Mouse (Mus musculus) midbrain, embryonic 16.5 days (tissue): ENCODE data around the gene B3gat3. TPM values are rescaled to one million over a fixed set of nuclear protein-coding genes. Genes with fewer than 3 reads are reported as not detected.
"Not testable (repeated sequence)": the region's sequence is repeated elsewhere in the genome, so short reads cannot be mapped to it uniquely, and the experiment has no call there.

Experiments used
- ATAC-seq: fragments of 200-750 bp; cut with Nextera tagmentation; 2 replicates; pipeline ENCODE4 v1.8.0; 2017; ENCODE audit warnings: moderate TSS enrichment
- H3K27ac ChIP-seq: fragments of 300-500 bp; sonication (generic); 2 replicates; pipeline ENCODE4 v1.5.1; 2014; ENCODE audit warnings: mild to moderate bottlenecking, low read length, mixed read lengths
- H3K27me3 ChIP-seq: fragments of 300-500 bp; sonication (generic); 2 replicates; pipeline ENCODE4 v1.6.1; 2014; ENCODE audit warnings: low read depth, low read length, mixed read lengths; ENCODE audit not compliant: control insufficient read depth, insufficient read depth
- H3K36me3 ChIP-seq: fragments of 300-500 bp; sonication (generic); 2 replicates; pipeline ENCODE4 v1.6.1; 2014; ENCODE audit warnings: mild to moderate bottlenecking, low read length, moderate library complexity, mixed read lengths; ENCODE audit not compliant: control insufficient read depth, insufficient read depth
- H3K4me1 ChIP-seq: fragments of 300-500 bp; sonication (generic); 2 replicates; pipeline ENCODE4 v1.6.1; 2014; ENCODE audit warnings: mild to moderate bottlenecking, low read length, mixed read lengths; ENCODE audit not compliant: control insufficient read depth, insufficient read depth
- H3K4me2 ChIP-seq: fragments of 300-500 bp; sonication (generic); 2 replicates; pipeline ENCODE4 v1.6.1; 2014; ENCODE audit warnings: mild to moderate bottlenecking, low read length, mixed read lengths
- H3K4me3 ChIP-seq: fragments of 300-500 bp; sonication (generic); 2 replicates; pipeline ENCODE4 v1.5.1; 2014; ENCODE audit warnings: low read depth, mild to moderate bottlenecking, low read length, moderate library complexity, mixed read lengths
- H3K9ac ChIP-seq: fragments of 300-500 bp; sonication (generic); 2 replicates; pipeline ENCODE4 v1.6.1; 2014; ENCODE audit warnings: low read depth, low read length, mixed read lengths
- H3K9me3 ChIP-seq: fragments of 300-500 bp; sonication (generic); replicated peaks from 2 replicates; pipeline ENCODE4 v1.6.1; 2014; ENCODE audit warnings: mild to moderate bottlenecking, low read length, mixed read lengths; ENCODE audit not compliant: control insufficient read depth, poor library complexity, severe bottlenecking
- WGBS: fragments of 180-500 bp; shearing (Covaris S2); extraction: QIAGEN DNeasy Blood & Tissue Kit; methylation state at CpG from one replicate; pipeline ENCODE4 v1.1.7; 2014; 5-methylcytosine and 5-hydroxymethylcytosine counted together
- polyA plus RNA-seq: library from polyadenylated mRNA; unstranded; fragments of >200 nt; fragmentation: Nextera tagmentation; extraction: Ambion mirVana; gene quantifications from 2 replicates; pipeline ENCODE4 v1.2.1, GENCODE M21; 2015

B3gat3 gene
- polyA plus RNA-seq, 1 experiment from 2014 or later = 95.7 TPM

DNA sequence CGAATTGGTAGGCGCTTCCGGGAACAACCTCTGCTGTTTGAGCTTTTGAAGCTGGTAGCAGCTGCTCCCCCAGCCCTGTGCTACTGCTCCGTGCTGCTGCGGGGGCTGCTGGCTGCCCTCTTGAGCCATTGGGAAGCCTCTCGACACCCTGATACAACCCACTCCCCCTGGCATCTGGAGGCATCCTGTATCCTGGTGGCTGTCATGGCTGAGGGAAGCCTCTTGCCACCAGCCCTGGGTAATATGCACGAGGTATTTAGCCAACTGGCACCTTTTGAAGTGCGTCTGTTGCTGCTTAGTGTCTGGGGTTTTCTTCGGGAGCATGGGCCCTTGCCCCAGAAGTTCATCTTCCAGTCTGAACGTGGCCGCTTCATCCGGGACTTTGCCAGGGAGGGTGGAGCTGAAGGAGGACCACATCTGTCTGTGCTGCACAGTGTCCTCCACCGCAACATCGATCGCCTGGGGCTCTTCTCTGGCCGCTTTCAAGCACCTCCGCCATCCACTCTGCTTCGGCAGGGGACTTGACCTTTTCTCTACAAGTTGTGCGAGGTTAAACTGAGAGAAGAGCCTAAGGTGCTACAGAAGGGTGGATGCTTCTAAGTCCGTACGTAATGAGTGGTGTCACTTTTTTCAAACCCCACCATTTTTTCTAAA, 22.8 kb upstream of the B3gat3 start:
- peak overlapping the region; percentile 84 for H3K4me2 ChIP-seq
- H3K4me3 ChIP-seq = peak overlapping the region; percentile 71
- 21% methylated on average over 21 of the region's 21 CpGs for WGBS
- not testable (repeated sequence) for H3K36me3 ChIP-seq, H3K9me3 ChIP-seq, H3K27me3 ChIP-seq
- peak overlapping the region; percentile 57 for H3K9ac ChIP-seq
- peak overlapping the region; percentile 75 for H3K27ac ChIP-seq
- peak; percentile 60 for ATAC-seq
- peaks cover 27% of the 10 kb centered on the region for H3K4me1 ChIP-seq

DNA sequence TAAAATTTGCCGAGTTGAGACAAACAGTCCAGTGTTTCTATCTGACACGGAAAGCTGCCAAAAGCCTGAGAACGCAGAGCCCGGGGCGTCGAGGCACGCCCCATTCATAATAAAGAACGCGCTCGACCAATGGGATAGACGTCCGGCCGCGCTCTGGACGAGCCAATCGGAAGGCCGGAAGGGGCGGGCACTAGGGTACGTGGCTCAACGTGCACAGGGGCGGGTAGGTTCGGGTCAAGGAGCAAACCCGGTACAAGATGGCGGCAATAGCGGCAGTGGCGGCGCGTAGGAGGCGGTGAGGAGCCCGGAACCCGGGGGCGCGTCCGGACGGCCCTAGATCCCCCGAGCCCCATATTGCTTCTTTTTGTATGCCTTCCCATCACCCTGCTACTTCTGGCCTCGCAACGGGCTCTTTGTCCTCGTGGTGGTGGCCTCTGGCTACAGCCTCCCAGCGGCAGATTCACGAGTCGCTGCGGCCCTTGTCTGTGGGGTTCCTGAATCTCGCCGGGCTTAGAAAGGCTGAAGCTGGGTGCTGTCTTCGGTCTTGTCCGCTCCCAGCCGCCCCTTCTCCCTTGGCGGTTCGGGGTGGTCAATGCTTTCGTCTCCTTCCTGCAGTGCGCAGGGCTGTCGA, 22.2 kb upstream of the B3gat3 start, which contains the start of gene Ganab:
Gene Ganab, plus strand, starts transcription at position 207 of the 631 bp plus-strand sequence.
- H3K27me3 ChIP-seq = no peaks in the 10 kb centered on the region
- 1% methylated on average over 53 of the region's 53 CpGs for WGBS
- peaks cover 10% of the 10 kb centered on the region for H3K36me3 ChIP-seq
- peaks cover 27% of the 10 kb centered on the region for H3K4me1 ChIP-seq
- peak within 1 kb of the TSS; percentile 84 for H3K4me2 ChIP-seq
- H3K9ac ChIP-seq = peak within 1 kb of the TSS; percentile 88
- peak; percentile 99 for ATAC-seq
- no peaks in the 10 kb centered on the region for H3K9me3 ChIP-seq
- peak within 1 kb of the TSS; percentile 71 for H3K4me3 ChIP-seq
- peak within 1 kb of the TSS; percentile 91 for H3K27ac ChIP-seq

DNA sequence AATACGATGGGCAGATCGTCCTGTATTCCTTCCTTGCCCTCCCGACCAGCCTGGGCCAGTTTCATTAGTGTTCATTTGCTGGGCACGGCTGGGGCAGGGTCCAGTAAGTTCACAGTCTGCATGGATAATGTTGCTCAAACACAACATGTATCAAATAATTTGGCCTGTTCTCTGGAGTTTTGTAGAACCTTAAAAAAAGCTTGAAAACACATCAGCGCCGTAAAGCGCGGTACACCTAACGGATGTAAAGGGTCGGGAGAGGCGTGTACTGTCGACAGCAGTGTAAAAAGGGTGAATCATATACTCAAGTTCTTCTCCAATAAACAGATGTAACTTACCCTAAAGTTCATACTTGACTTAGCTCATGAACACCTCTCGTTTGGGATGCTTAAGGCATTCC, 21.6 kb upstream of the B3gat3 start:
- Histone ChIP-seq H3K4me2 (peak overlapping the region; percentile 84), H3K27ac (peak overlapping the region; percentile 91), H3K9ac (peak overlapping the region; percentile 88), H3K27me3 (no peaks in the 10 kb centered on the region), H3K4me1 (peaks cover 23% of the 10 kb centered on the region), H3K9me3 (no peaks in the 10 kb centered on the region), H3K36me3 (peaks cover 15% of the 10 kb centered on the region), H3K4me3 (peak overlapping the region; percentile 71)
- WGBS = 14% methylated on average over 13 of the region's 13 CpGs
- no peak for ATAC-seq

DNA sequence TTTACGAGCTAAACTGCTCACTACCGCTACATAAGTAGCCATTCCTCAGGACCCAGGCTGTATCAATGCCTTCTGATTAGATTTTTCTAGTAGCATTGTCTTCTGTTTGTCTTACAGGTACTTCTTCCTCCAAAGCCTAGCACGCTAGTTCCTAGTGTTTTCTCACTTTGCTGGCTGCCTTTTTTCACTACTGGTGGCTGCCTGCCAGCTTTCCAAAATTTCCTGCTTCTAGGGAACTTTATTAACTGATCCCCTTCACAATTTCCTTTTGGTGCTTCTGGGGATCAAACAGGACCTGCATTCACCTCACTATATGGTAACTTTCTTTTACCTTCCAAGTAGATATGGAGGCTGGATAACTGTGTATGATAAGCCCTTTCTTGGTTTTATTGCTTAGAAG, 21.1 kb upstream of the B3gat3 start:
- WGBS = 63% methylated on average over 3 of the region's 3 CpGs
- ATAC-seq = no peak
- H3K9ac ChIP-seq = peak overlapping the region; percentile 88
- no peaks in the 10 kb centered on the region for H3K27me3 ChIP-seq
- H3K27ac ChIP-seq = no peak overlapping the region
- peak overlapping the region; percentile 84 for H3K4me2 ChIP-seq
- H3K9me3 ChIP-seq = no peaks in the 10 kb centered on the region
- peak overlapping the region; percentile 71 for H3K4me3 ChIP-seq
- H3K4me1 ChIP-seq = peaks cover 18% of the 10 kb centered on the region
- H3K36me3 ChIP-seq = peaks cover 15% of the 10 kb centered on the region

DNA sequence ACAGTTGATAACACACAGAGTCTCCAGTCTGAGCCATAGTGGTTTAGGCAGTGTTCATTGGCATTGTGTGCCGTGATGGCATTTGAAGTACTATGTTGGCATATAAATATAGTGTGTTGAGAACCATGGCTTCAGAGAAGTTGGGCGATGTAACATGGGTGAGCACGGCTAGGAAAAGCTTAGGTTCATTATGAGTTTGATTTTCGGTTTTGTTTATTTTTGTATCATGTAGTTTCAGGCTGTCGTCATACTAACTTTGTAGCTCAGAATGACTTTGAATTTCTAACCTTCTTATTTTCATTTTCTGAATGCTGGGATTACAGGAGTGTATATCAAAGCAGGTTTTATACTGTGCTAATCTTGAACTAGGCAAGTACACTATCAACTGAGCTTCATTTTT, 16.8 kb upstream of the B3gat3 start:
- H3K4me3 ChIP-seq = no peak overlapping the region
- H3K36me3 ChIP-seq = peaks cover 36% of the 10 kb centered on the region
- 95% methylated on average over 5 of the region's 5 CpGs for WGBS
- H3K4me1 ChIP-seq = peaks cover 9% of the 10 kb centered on the region
- no peak overlapping the region for H3K4me2 ChIP-seq
- no peaks in the 10 kb centered on the region for H3K27me3 ChIP-seq
- no peak overlapping the region for H3K27ac ChIP-seq
- no peak overlapping the region for H3K9ac ChIP-seq
- ATAC-seq = no peak
- no peaks in the 10 kb centered on the region for H3K9me3 ChIP-seq

DNA sequence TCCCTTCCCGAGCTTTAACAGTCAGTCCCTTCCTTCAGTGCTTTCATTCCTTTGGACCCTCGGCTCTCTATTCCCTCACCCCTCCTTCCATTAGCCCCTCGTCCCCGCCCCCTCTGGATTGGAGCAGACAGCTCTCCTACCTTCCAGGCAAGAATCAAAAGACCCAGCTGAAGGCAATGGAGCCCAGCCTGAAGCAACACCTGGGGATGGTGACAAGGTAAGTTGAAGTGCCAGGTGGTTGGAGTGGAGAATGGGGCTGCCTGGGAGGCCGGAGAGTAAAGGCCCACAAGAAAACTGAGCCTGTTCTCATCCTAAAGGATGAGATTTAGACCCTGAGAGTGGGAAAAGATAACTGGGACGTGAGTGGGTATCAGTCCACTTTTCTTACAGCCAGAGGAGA, 11.6 kb upstream of the B3gat3 start:
- H3K4me2 ChIP-seq = no peak overlapping the region
- H3K27ac ChIP-seq = no peak overlapping the region
- ATAC-seq = no peak
- H3K4me1 ChIP-seq = no peaks in the 10 kb centered on the region
- H3K36me3 ChIP-seq = peaks cover 65% of the 10 kb centered on the region
- WGBS = 91% methylated on average over 6 of the region's 6 CpGs
- H3K9ac ChIP-seq = no peak overlapping the region
- H3K4me3 ChIP-seq = no peak overlapping the region
- no peaks in the 10 kb centered on the region for H3K9me3 ChIP-seq
- H3K27me3 ChIP-seq = no peaks in the 10 kb centered on the region

DNA sequence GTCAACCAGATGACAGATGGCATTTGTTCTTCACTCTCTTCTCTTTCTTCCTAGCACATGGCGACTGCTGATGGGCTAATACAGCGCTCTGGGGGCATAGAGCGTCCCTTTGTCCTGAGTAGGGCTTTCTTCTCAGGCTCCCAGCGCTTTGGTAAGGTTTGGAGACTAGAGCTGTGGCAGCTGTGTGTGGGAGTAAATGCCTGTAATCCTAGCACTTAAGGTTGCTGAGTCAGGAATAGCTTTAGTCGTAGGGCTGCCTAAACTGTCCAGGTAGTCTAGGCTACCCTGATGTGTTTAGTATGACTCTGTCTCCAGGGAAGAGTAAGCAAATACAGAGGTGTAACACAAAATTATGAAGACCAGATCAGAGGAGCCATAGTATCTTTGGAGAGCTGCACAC, 8.4 kb upstream of the B3gat3 start:
- 91% methylated on average over 5 of the region's 5 CpGs for WGBS
- no peak overlapping the region for H3K9ac ChIP-seq
- no peak overlapping the region for H3K4me2 ChIP-seq
- no peak overlapping the region for H3K4me3 ChIP-seq
- H3K9me3 ChIP-seq = no peaks in the 10 kb centered on the region
- H3K4me1 ChIP-seq = no peaks in the 10 kb centered on the region
- no peak for ATAC-seq
- no peaks in the 10 kb centered on the region for H3K27me3 ChIP-seq
- H3K27ac ChIP-seq = no peak overlapping the region
- H3K36me3 ChIP-seq = peaks cover 75% of the 10 kb centered on the region

DNA sequence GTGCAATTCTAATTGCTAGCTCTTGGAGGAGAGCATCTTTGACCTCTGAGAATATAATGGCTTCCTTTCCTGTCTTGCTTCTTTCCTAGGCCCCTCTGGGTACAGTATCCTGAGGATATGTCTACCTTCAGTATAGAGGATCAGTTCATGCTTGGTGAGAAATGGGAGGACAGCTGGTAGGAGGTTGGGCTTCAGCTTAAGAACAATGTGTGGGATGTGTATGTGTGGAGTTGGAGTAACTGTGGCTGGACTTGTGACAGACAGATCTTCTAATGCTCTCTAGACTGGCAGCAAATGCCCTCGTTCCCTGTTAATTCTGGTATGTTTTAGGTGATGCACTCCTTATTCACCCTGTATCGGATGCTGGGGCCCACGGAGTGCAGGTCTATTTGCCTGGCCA, 6.0 kb upstream of the B3gat3 start:
- 100% methylated on average over 3 of the region's 3 CpGs for WGBS
- H3K4me2 ChIP-seq = no peak overlapping the region
- no peak overlapping the region for H3K27ac ChIP-seq
- H3K36me3 ChIP-seq = peaks cover 56% of the 10 kb centered on the region
- no peak overlapping the region for H3K9ac ChIP-seq
- no peak overlapping the region for H3K4me3 ChIP-seq
- no peaks in the 10 kb centered on the region for H3K4me1 ChIP-seq
- no peaks in the 10 kb centered on the region for H3K27me3 ChIP-seq
- no peak for ATAC-seq
- no peaks in the 10 kb centered on the region for H3K9me3 ChIP-seq

DNA sequence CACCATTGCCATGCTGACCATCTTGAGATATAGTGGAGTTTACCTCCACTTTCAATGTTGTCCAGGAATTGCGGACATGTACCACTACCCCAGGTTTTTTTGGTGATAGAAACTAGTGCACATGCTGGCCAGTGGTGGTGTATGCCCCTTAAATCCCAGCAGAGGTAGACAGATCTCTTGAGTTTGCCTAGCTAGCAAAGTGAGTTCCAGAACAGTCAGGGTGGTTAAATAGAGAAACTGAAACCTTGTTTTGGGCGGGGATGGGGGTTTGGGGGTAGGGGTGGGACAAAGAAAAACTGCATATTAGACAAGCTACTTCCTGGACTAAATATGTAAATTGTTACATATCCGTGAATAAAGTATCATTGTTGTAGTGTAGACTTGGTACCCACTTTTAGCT, 1.2 kb upstream of the B3gat3 start:
- ATAC-seq = no peak
- H3K36me3 ChIP-seq = peaks cover 23% of the 10 kb centered on the region
- H3K4me1 ChIP-seq = peaks cover 11% of the 10 kb centered on the region
- 90% methylated on average over 3 of the region's 3 CpGs for WGBS
- H3K4me3 ChIP-seq = no peak overlapping the region
- no peaks in the 10 kb centered on the region for H3K27me3 ChIP-seq
- H3K27ac ChIP-seq = no peak overlapping the region
- no peak overlapping the region for H3K4me2 ChIP-seq
- no peak overlapping the region for H3K9ac ChIP-seq
- H3K9me3 ChIP-seq = no peaks in the 10 kb centered on the region
